Mouse (Mus musculus) frontal cortex, postnatal 10 days (tissue): ENCODE data around the gene Spred2.

Source experiments
- DNase-seq, 2 experiments: peaks; one replicate each; pipeline ENCODE4 v3.0.0; 2022; ENCODE audit warnings: low spot score in 2 of 2, mixed read lengths in 1 of 2

Gene Spred2

DNA sequence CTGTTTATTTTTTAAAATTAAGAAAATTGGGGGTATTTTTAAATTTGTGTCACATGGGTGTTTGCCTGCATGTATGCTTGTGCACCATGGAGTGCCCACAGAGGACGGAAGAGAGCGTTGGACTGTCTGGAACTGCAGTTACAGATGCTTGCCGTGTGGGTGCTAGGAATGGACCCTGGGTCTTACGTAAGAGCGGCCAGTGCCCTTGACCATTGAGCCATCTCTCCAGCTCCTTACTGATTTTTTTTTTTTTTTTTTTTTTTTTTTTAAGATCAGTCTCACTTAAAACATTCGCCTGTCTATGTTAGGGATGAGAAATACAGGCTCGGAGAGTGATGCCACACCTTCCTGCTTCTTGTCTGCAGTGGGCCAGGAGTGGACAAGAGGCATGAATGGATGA lies 29.7 kb downstream of the Spred2 start:
- no peak for DNase-seq

DNA sequence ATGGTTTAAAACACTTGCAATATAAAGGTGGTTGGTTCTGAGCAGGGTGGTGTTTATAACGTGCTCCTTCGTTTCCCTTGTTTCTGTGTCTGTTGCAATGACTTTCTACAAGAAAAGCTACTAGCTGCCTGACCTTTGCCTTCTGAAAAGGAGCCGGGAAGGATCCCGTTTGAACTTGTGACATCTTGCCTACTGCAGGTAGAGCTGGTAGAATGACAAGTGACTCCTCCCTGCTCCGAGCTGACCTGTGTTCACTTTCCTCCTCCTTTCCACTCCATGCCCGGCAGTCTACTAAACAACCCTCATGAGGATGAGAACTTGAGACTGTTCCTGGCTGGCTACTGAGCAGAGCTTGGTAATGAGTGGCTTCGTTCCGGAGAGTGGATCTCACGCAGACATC lies 30.9 kb downstream of the Spred2 start:
- no peak for DNase-seq

DNA sequence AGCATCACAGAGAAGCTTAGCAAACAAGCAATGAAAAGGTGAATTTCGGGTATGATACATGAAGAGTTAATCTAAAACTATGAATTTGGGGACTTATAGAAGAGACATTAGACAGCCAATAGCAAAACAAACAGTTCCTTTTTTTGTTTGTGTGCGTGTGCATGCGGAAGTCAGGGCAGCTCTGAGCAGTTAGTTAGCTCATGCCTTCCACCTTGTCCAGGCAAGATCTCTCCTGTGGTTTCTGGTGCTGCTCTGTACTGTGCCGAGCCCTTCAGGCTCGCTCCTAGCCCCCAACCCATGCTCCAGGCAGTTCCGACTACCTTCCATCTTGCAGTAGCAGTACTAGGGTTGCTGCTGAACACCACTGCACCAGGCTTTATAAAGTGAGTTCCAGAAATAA lies 31.5 kb downstream of the Spred2 start:
- no peak for DNase-seq

DNA sequence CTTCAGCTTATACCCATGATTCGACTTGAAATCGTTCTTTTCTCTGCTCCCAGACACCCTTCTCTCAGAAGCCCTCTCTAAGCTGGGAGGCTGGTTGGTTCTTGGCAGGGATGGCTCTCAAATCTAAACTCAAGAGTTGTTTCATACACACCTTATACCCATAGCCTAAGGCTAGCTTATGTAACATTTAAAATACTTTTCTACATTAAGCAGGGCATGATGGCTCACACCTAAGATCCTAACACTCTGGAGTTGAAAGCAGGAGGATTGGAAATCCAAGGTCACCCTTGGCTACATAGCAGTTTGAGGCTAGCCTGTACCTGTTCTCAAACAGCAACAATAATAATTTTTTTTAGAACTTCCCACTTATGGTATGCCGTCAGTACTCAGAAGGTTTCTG lies 34.8 kb downstream of the Spred2 start:
- no peak for DNase-seq

DNA sequence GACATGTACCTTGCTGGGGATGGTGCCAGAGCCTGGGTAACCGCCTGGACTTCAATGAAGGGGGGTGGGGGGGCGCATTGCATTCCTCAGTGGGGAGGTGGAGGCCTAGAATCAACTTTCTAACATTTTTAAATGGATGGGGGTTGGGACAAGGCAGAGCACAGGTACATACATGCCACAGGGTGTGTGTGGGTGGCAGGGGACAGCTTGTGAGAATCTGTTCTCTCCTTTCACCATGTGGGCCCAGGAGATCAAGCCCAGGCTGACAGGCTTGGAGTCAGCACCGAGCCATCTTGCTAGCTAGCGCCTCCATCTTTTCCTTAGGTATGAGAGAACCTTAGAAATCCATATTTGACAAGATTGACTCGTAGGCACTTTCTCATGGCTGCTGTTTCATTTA lies 35.7 kb downstream of the Spred2 start:
- DNase-seq, result no peak

DNA sequence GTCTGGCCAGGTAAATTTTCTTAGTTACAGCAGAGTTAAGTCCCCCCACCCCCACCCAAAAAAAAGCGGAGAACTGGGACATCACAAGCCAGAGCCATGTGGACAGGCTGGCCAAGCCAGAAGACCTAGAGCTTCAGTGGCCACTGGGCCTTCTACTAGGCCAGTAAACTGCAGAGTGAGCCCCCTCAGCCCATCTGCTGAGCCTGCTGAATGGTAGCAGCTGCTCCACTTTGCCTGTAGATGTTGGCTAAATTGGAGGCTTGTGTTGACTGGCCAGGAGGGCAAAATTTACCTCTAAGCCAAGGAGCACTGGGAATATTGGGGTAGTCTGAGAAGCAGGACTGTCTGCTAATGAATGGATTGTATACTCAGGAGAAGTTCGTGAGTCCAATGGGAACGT lies 36.4 kb downstream of the Spred2 start:
- no peak for DNase-seq

DNA sequence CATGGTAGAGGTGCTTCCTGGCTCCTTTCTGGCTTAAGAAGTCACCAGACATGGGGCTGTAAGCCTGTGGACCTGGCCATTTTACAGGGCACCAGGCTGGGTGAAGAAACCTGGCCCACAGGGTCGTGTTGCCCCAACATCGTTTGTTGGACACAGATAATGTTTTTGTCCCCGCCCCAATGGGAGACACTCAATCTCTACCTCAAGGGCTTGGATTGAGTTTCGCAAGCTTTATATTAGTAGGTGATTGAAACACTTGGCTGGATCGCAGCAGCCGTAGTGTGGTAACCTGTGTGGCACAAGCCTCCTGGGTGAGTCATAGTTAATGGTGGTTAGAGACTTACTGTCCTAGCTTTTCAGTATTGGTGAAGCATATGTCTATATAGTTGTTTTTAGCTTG lies 36.9 kb downstream of the Spred2 start:
- no peak for DNase-seq

DNA sequence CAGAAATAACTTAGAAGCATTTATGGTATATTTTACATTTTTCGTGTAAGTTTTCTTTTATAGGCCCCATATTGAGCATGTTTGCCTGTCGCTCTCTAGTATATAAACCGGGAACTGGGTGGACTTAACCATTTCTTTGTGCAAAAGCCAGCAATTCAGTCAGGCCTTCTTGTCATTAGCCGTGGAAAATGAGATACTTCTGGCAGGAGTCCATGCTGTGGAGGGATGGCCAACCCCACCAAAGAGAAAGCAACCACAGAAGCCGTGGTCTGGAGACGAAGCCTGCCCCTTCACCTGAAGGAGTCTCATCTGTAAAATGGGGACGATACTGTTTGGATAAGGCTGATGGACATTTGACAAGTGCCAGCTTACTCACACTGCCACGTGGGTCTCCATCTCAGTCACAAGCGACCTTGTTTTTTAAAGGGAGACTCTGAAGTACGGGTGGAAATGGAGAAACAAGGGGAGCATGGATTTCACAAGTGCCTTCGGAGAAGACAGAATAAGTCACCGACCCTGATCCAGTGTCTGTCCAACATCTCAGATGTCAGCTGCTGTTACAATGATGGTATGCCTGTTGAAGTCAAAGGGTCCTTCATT lies 37.7 kb downstream of the Spred2 start:
- DNase-seq, result no peak

DNA sequence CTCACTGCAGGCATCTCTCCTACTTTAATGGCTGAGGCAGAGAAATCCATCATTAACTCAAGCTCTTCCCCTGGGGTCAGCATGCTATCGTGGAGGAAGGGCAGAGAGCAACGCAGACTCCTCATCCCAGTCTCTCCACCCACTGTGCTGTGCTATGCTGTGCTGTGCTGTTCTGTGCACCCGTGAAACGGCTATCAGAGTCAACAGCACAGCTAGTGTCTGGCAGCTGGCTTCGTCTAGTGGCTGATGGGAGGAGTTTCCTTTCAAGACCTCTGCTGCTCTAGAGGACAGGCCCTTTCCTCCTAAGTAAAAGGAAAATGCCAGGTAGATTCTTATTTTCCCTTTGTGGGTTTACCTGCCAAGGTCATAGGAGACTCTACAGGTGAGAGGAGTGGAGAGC lies 38.6 kb downstream of the Spred2 start:
- no peak for DNase-seq

DNA sequence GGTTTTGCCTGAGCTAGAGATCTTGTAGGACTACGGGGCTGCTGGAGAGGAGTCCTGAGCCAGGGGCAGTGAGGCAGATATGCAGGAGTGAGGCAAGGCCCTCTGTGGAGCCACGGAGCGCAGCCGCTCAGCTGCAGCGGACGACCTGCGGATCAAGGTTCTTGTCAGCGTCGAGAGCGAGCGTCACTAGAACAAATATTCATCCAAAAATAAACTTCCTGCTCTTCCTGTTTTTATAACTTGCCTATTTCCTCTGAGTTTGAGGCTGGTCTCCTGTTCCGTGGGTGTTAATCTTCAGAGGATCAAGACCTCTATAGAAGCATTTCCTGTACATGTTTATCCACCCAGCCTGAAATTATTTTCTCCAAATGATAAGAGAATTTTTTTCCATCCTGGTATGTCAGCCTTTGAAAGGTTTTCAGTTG lies 39.6 kb downstream of the Spred2 start:
- DNase-seq, result no peak

DNA sequence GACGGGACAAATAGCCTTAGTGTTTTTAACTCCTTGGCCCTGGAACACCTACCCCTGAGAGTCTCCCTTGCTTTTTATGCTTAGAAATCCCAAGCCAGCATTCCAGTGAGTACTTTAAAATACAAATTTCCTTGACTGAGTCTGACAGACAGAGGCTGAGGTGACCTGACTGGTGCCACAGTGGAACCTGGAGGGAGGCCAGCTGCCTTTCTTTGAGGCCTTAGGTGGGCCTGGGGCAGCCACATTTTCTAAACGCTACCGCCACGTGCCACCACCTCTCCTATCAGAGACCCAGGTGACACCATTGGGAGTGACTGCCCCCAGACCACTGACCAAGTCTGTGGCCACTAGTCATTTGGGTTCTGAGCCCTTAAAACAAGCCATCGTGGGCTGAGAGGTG lies 40.2 kb downstream of the Spred2 start:
- no peak for DNase-seq

DNA sequence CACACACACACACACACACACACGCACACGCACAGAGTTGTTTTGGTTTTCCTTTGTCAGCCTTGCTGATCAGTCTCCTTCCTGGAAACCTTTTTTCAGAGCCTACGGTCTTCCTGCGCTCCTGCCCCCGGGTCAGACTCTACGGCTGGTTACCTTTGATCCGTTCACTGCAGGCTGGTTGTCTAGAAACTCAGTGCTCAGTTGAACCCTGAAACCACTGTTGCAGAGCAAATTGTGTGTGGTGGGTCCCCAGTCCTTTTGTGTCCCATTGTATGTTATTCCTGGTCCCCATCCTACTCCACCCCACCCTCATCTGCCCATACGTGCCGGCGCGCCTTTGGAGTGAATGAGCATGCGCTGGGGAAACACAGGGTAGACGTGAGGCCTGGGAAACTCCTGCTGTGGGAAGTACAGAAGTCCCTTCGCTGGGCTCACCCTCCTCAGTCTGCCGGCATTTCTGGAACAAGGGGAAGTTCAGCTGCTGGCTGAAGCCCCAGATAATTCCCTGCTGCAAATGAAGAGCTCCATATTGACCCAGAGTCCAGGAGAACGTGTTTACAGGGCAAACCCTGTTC lies 40.9 kb downstream of the Spred2 start:
- DNase-seq, result no peak

DNA sequence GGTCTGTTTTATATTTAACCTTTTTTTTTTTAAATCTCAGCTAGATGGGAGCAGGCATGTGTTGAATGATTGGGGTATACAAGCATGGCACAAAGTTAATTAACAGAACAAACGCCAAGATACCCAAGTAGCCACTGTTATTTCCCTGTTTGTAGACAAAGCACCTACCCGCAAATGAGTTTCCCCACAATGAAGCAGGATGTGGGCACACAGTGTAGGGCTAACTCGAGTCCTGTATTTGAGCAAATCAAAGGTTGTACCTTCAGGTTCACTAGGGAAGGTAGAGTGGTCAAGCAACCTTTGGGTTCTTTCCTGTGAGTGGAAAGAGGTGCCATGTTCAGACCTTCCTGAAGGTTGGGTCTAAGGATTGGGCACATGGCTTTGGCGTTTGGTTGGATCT lies 41.5 kb downstream of the Spred2 start:
- no peak for DNase-seq

DNA sequence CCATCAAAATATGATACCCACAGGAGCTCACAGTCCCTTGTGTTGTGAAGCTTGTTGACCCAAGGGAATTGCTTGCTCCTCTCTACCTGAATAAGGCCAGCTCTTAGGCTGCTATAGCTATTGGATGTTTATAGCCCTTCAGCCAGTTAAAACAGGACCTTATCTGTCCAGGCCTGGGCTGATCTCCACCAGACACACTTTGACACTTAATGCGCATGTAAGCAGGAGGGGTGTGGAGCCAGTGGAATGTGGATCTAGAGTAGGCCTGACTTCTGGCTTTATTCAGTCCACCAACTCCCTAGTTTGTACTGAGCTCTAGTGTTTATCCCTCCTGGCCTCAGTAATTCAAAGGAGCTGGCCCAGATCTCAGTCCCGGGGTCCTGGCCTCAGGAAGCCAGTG lies 42.1 kb downstream of the Spred2 start:
- DNase-seq, result no peak

DNA sequence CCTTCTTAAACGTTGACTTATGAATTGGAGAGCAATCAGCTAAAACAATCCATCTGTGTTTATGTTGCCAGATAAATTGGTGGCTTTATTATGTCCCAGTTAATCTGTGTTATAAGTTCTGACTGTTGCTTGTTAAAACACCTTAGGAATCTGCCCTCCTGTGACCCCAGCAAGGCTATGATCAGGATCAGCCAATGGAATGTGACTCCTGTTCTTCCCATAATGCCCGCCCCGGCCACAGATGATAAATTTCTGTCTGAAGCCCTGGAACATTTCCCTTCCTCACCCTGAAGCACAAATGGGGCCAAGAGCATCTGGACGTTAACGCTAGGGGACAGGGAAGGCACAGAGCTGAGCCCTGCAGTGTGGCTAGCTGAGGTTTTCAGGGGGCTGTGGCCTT lies 45.4 kb downstream of the Spred2 start:
- no peak for DNase-seq

DNA sequence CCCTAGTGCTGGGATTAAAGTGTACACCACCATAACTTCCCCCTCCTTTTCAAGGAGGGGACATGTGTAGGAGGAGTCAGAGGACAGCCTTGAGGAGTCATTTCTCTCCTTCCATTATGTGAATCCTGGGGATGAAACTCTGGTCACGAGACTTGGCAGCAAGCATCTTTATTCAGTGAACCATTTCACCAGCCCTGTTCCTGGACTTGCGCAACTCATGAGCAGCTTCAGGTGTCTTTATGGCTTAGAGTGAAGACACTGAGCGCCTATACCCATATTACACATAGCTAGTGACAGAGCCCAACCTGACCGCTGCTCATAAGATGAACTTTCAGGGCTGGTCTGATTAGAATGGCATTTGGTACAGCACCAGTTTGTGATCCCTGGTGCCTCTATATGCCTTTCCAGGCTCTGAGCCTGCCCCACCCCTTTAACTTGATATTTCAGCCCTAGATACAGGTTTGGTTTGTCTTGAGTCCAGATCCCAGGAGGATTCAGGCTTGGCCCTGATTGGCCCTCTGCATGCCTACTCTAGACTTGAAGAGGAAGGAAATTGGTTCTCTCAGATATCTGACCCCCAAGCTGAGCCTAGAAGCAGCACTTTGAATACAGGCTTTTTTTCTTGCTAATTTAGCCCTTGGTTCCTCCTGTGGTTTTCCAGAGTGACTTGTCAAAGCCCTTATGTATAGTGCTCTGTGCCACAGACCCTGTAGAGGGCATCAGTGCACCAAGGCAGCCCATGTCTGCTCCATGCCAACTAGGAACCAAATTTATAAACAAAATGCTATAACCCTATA lies 48.0 kb downstream of the Spred2 start:
- no peak for DNase-seq

DNA sequence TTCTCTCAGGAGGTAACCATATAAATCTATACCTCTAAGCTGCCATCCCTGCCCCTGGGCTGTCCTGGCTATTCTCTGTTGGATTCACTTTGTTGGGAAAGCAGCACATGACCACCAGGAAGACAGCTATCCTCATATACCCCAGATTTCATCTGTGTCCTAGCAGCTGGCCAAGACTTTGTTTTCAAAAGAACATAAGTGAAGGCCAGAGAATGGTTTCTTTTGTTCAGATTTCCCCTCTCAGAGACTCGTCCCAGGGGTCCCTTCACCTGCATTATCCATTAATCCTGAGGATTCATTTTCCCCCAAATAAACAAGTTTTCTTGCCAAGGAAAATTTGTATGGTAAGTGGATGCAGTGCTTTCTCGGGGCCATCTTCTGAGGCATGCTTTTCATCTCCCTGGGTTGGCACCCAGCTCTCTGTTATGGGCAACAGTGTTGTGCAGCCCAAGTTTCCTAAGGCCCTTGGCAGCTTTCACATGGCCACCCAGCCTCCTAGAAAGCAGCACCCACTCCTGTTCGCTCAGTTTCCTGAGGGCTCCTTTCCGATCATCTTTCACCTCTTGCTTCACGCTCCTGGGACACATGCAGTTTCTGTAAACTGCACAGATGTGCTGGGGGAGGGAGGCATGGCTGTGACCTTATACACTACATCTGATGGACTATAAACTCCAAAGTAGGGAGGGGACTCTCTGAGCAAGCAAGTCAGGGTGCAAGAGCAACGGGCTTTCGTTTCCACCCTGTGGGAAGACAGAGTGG lies 49.0 kb downstream of the Spred2 start:
- no peak for DNase-seq

DNA sequence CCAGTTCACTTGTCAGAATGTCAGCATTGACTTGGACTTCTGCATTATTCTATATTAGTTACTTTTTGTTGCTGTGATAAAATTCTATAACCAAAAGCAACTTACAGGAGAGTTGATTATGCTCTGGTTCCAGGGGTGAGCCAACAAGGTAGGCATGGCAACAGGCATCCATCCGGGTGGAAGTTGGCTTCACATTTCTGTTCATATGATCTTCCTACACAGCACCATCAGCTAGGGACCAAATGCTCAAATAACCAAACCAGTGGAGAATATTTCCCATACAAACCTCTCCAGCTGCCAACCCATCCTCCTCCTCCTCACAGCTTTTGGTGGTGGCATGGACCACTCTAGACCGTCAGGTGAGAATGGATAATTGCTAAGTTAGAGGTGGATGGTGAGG lies 51.9 kb downstream of the Spred2 start:
- no peak for DNase-seq

DNA sequence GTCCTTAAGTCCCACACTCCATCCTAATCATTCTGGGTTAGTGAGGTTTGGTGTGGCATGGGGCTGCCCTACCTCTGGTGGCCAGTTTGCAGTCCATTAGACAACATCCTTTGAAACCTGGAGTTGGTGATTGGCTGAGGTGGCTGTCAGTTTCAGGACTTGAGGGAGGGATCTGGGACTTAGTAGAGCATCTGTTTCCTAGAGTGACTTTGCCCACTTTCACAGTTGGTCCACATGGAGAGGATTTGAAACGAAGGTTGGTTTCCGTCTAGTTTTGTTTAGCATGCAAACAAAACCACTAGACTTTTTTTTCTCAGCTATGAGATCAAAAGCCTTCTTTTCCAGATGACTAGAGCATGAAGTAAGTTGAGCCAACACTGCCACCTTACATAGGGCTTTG lies 53.5 kb downstream of the Spred2 start:
- DNase-seq, result no peak

DNA sequence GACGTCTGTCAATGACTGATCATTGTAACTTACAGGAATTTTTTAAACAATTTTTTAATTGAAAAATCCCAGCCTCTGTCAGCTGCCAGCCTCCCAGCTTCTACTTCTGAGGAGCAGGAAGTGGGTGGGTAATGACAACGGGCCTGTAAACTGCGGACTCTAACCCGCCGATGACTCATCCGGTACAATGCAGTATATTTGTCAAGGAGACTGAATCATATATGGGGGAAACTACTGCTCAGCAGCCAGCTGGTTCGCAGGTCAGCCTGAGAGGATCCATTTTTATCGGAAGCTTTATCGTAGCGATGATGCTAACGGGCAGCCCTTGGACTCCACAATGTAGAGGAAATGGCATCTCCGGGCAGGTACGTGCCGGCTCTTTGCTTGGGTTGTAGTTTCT lies 55.2 kb downstream of the Spred2 start:
- no peak for DNase-seq

DNA sequence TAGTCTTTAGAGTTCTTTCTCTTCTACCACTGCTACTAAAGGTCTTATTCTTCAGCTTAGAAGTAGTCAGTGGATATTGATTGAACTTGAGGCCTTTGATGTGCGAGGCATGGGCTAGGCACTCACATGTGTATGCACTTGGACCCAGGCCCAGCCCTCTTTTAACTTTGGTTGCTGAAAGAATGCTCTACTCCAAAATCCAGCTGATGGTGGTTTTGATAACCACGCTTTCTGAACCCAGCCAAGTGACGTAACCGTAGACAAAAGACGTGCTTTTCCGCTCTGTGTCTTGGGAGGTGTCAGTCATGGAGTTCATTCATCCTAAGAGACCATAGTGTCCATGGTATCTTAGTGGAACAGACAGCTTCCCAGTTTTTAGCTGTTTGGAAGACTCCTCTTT lies 57.9 kb downstream of the Spred2 start:
- DNase-seq, result no peak

DNA sequence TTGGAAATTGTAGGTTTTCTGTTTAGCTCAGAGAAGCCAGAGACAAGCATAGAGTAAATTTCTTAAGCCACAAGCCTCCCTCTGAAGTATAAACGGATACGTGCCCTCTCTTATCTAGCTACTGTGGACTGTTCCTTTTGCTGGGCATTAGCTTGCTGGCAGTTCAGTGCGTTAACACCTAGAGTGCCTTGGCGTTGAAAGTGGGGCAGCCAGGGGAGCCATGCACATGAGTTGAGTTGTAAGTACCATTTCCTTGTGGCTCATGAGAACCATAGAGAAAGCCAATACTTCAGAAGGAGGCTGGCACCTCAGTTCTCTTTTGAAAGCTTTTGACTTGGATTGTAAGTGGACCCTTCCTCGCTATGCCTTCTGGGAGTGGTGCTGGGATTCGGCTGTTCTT lies 58.6 kb downstream of the Spred2 start:
- no peak for DNase-seq

DNA sequence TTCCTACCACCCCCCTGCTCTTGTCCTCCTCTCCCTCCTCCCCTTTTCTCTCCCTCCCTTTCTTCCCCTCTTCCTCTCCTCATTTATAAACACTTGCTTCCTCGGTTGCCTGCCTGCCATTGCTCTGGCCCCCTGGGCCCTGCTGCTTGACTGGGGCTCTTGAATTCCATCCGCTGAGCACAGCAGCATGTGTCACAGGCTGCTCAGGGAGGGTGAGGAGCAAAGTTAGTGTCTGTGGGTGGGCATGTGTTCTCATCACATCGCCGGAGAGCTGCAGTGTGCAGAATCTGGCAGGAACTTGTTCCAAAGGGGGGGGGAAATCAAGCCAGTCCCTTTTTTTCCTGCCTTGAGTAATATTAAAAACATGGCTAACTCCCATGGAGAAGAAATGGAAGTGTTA lies 59.1 kb downstream of the Spred2 start:
- DNase-seq, result no peak
